13 mouse cellular contexts compared by ENCODE assay signal in genomic region chr1:60813411-60813810, GRCm38 (mm10).
"Had no signal": no experiment of that assay in that cellular context is flagged by ENCODE, and none has a peak within 500 bp of the region (broad histone marks: within the 10 kb centered on the region; RNA-seq: fewer than 3 reads in every experiment).

No protein-coding gene starts in this region.

- DNase-seq: kidney, adult 9 months; kidney, postnatal 14 days; kidney, postnatal 4 days; liver, embryonic 13.5 days; lung, adult 2 months; lung, postnatal 14 days; lung, postnatal 4 days; midbrain, embryonic 14.5 days; retina, postnatal 1 day; thymus, adult 18-20 months; thymus, postnatal 36 days had no signal

- H3K4me1 ChIP-seq: liver, embryonic 13.5 days; neural tube, embryonic 12.5 days had no signal

- H3K9ac ChIP-seq: liver, embryonic 13.5 days; neural tube, embryonic 12.5 days; neural tube, embryonic 15.5 days had no signal

- H3K27ac ChIP-seq: liver, embryonic 13.5 days; neural tube, embryonic 12.5 days; neural tube, embryonic 15.5 days had no signal

- H3K4me3 ChIP-seq: liver, embryonic 13.5 days; neural tube, embryonic 12.5 days; neural tube, embryonic 15.5 days had no signal

- H3K36me3 ChIP-seq: liver, embryonic 13.5 days; neural tube, embryonic 12.5 days; neural tube, embryonic 15.5 days had no signal

- H3K27me3 ChIP-seq: liver, embryonic 13.5 days; neural tube, embryonic 12.5 days; neural tube, embryonic 15.5 days had no signal
